Mouse (Mus musculus): ENCODE measurements at regions not wholly inside any gene's neighbourhood (a gene's known extent, or its start where the extent isn't known, plus 50 kb on each side); places are given as distances from the start of the nearest gene placed in this dataset.

DNA sequence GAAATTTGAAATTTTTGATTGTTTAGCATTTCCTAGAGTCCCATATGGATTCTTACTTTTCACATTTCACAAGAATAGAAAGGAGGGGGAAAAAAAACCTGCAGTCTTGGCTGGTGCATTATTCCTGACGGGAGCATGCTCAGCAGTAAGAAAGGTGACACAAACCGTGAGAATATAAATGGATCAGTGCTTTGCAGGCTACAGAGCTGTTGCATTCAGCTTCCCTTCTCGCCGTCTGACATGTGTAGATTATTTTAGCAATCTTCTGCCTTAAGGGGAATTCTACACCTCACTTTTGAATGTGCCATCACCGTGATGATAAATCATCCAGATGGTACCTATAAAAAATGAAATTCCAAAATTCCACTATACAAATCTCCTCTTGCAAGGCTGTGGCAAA is 55.3 kb downstream of the Crygf start:
- no peak overlapping the region for H3K4me3 ChIP-seq (ENCODE audit: low read length)
- no peaks in the 10 kb centered on the region for H3K27me3 ChIP-seq (ENCODE audit: control insufficient read depth, insufficient read depth, low read length)
- H3K4me1 ChIP-seq (ENCODE audit: control insufficient read depth, insufficient read depth, low read length): no peaks in the 10 kb centered on the region
- no peak overlapping the region for H3K9ac ChIP-seq (ENCODE audit: low read depth, low read length)
- H3K36me3 ChIP-seq (ENCODE audit: control insufficient read depth, insufficient read depth, low read length): no peaks in the 10 kb centered on the region
- H3K27ac ChIP-seq (ENCODE audit: low read depth, low read length): no peak overlapping the region
- no peaks in the 10 kb centered on the region for H3K9me3 ChIP-seq (ENCODE audit: control insufficient read depth, low read length)
- 87% methylated on average over 5 of the region's 5 CpGs for WGBS
- no peak for ATAC-seq (ENCODE audit: low FRiP score, low TSS enrichment)
- no peak overlapping the region for H3K4me2 ChIP-seq (replicated peaks; ENCODE audit: low read depth, low read length)

DNA sequence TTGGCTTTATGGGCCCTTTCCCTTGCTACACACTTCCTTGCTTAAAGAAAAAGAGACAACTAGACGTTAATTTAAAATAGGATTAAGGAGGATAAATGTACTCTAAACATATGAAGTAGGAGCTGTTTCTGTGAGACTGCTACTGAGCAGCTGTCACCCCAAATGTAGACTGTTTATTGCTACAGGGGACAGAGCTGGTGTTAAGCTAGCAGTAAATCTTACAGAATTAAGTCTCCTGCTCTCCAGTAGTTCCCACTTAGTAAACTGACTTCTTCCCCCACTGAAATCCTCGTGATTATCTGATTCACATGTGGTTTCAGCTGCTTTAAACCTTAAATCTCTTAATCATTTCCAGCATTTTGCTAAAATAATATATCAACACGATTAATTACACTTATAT is 74.1 kb downstream of the Crygf start:
- Histone ChIP-seq H3K4me2 (replicated peaks; ENCODE audit: low read depth, low read length) (no peak overlapping the region), H3K27ac (ENCODE audit: low read depth, low read length) (no peak overlapping the region), H3K4me1 (ENCODE audit: control insufficient read depth, insufficient read depth, low read length) (0 out of 2 replicates have a peak, but pooled peaks cover 4% of the 10 kb centered on the region), H3K9ac (ENCODE audit: low read depth, low read length) (no peak overlapping the region), H3K36me3 (ENCODE audit: control insufficient read depth, insufficient read depth, low read length) (no peaks in the 10 kb centered on the region), H3K27me3 (ENCODE audit: control insufficient read depth, insufficient read depth, low read length) (no peaks in the 10 kb centered on the region), H3K9me3 (ENCODE audit: control insufficient read depth, low read length) (no peaks in the 10 kb centered on the region), H3K4me3 (ENCODE audit: low read length) (no peak overlapping the region)
- WGBS: 25% methylated on average over 3 of the region's 3 CpGs
- peak; percentile 43; the same call in 1 of the 2 replicates for ATAC-seq (ENCODE audit: low FRiP score, low TSS enrichment)

- Histone ChIP-seq H3K4me3 (ENCODE audit: low read length) (no peak overlapping the region), H3K27ac (ENCODE audit: low read depth, low read length) (no peak overlapping the region), H3K36me3 (ENCODE audit: control insufficient read depth, insufficient read depth, low read length) (no peaks in the 10 kb centered on the region), H3K4me1 (ENCODE audit: control insufficient read depth, insufficient read depth, low read length) (0 out of 2 replicates have a peak, but pooled peaks cover 4% of the 10 kb centered on the region), H3K4me2 (replicated peaks; ENCODE audit: low read depth, low read length) (peak overlapping the region; percentile 25; the same call in 1 of the 2 replicates), H3K9me3 (ENCODE audit: control insufficient read depth, low read length) (no peaks in the 10 kb centered on the region), H3K27me3 (ENCODE audit: control insufficient read depth, insufficient read depth, low read length) (no peaks in the 10 kb centered on the region), H3K9ac (ENCODE audit: low read depth, low read length) (no peak overlapping the region)
- peak; percentile 86 for ATAC-seq (ENCODE audit: low FRiP score, low TSS enrichment)
- WGBS: 18% methylated on average over 17 of the region's 17 CpGs
Measured at GRCm38 (mm10) chr1:66003897-66004660, 77.8 kb downstream of the Crygf start.
